Mouse (Mus musculus): ENCODE measurements at regions not wholly inside any gene's neighbourhood (a gene's known extent, or its start where the extent isn't known, plus 50 kb on each side); places are given as distances from the start of the nearest gene placed in this dataset.

DNA sequence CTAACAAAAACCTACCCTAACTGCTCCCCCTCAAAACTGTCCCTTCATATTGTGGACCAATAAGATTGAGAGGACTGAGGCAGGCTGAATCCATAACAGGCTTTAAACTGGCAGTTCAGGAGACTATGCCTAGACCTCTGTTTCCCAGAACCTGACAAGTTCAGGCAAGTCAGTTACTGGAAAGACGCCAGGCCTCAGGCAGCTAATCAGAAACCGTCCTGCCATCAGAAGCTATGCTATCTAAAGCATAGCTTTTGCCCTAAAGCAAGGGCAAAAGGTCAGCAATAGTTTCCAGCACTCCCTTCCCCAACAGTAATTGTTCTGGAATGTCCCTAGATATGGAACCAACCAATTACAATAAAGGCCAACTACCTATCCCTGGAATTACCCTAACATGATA is 273.0 kb downstream of the Bche start:
- no peak for TF ChIP-seq ZC3H11A (IDR thresholded peaks at IDR 0.05; ENCODE audit: borderline replicate concordance, low read depth, low read length)
- in situ Hi-C loops (cut with MboI; ENCODE audit: low sequenced_read_pairs in 2 of 2, unreplicated experiment in 2 of 2): no loop called here
- Histone ChIP-seq H3K4me1 (ENCODE audit: control insufficient read depth in 2 of 2, insufficient read depth in 2 of 2, low read length in 2 of 2, poor library complexity in 1 of 2) (peaks cover 0 to 2% of the 10 kb centered on the region in 2 experiments; a peak in 1 of 4 replicates), H3K4me3 (ENCODE audit: insufficient read depth in 1 of 2, low read depth in 1 of 2, low read length in 2 of 2, poor library complexity in 1 of 2, severe bottlenecking in 1 of 2) (no peak overlapping the region), H3K9ac (ENCODE audit: insufficient read depth, low read depth, low read length, poor library complexity, severe bottlenecking) (no peak overlapping the region), H3K9me3 (ENCODE audit: control insufficient read depth, insufficient read depth, low read depth, low read length) (peaks cover 2% of the 10 kb centered on the region), H3K27ac (ENCODE audit: insufficient read depth, low read depth, low read length, poor library complexity, severe bottlenecking) (peak overlapping the region; percentile 25), H3K36me3 (ENCODE audit: control insufficient read depth, insufficient read depth, low read length, poor library complexity, severe bottlenecking) (no peaks in the 10 kb centered on the region)
- no peak for DNase-seq (ENCODE audit: low read depth, low spot score)

DNA sequence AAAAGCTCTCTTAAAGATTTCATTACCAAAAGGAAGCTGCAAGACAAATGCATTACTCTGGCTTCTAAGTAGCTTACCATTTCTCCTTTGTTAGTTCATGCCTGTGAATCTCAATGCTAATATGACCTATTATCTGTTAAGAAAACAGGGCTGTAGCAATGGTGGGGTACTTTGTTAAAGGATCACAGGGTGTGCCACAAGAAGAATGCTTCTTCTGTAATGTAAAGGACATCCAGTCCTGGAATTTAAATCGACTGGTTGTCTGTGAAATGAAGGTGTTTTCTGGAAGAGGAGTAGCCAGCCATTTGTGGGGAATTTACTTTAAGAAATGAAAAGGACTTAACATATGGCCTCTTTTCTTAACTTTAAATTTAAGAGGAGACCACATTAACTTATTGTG is 273.9 kb downstream of the Bche start:
- peaks cover 0 to 2% of the 10 kb centered on the region in 2 experiments; a peak in 1 of 4 replicates for H3K4me1 ChIP-seq (ENCODE audit: control insufficient read depth in 2 of 2, insufficient read depth in 2 of 2, low read length in 2 of 2, poor library complexity in 1 of 2)
- no peak overlapping the region for H3K4me3 ChIP-seq (ENCODE audit: insufficient read depth in 1 of 2, low read depth in 1 of 2, low read length in 2 of 2, poor library complexity in 1 of 2, severe bottlenecking in 1 of 2)
- H3K9me3 ChIP-seq (ENCODE audit: control insufficient read depth, insufficient read depth, low read depth, low read length): peaks cover 2% of the 10 kb centered on the region
- H3K36me3 ChIP-seq (ENCODE audit: control insufficient read depth, insufficient read depth, low read length, poor library complexity, severe bottlenecking): no peaks in the 10 kb centered on the region
- peak; percentile 65; the same call in 1 of the 2 replicates for TF ChIP-seq ZNF384 (IDR thresholded peaks at IDR 0.05; ENCODE audit: low read depth, low read length)
- TF ChIP-seq ZC3H11A (IDR thresholded peaks at IDR 0.05; ENCODE audit: borderline replicate concordance, low read depth, low read length): no peak
- in situ Hi-C loops (cut with MboI; ENCODE audit: low sequenced_read_pairs in 2 of 2, unreplicated experiment in 2 of 2): no loop called here
- no peak overlapping the region for H3K9ac ChIP-seq (ENCODE audit: insufficient read depth, low read depth, low read length, poor library complexity, severe bottlenecking)
- peak; percentile 41 for DNase-seq (ENCODE audit: low read depth, low spot score)
- no peak overlapping the region for H3K27ac ChIP-seq (ENCODE audit: insufficient read depth, low read depth, low read length, poor library complexity, severe bottlenecking)

DNA sequence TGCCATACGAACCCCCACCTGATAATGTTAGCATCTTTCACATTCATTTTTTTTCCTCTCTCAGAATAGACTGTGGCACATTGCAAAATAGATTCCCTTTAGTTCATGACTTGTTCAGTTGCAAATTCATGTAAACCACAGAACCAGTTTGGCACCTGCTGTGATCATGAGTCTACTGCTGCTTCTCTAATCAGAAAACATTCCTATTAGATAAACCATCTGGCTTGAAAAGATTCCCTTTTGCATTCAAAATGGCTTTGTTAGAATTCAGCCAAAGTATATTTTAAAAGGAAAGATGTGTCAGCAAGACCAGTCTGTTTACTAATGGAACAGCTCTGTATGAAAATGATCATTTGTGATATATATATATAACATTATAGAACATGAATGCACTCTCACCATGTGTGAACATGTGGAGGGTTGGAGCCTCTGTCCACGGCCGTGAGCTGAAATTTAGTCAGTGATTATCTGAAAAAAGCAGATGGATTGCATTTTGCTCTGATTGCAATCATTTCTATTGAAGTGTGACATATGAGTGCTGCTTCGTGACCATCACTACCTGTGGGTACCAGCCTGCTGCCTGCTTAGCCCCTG is 298.2 kb downstream of the Bche start:
- in situ Hi-C loops (cut with MboI; ENCODE audit: low sequenced_read_pairs in 2 of 2, unreplicated experiment in 2 of 2): no loop called here
- no peak overlapping the region for H3K4me3 ChIP-seq (ENCODE audit: insufficient read depth in 1 of 2, low read depth in 1 of 2, low read length in 2 of 2, poor library complexity in 1 of 2, severe bottlenecking in 1 of 2)
- no peak overlapping the region for H3K9ac ChIP-seq (ENCODE audit: insufficient read depth, low read depth, low read length, poor library complexity, severe bottlenecking)
- DNase-seq (ENCODE audit: low read depth, low spot score): no peak
- H3K9me3 ChIP-seq (ENCODE audit: control insufficient read depth, insufficient read depth, low read depth, low read length): no peaks in the 10 kb centered on the region
- H3K36me3 ChIP-seq (ENCODE audit: control insufficient read depth, insufficient read depth, low read length, poor library complexity, severe bottlenecking): no peaks in the 10 kb centered on the region
- no peak for TF ChIP-seq MAFK (IDR thresholded peaks at IDR 0.05; ENCODE audit: insufficient read depth, low read depth, low read length)
- TF ChIP-seq ZNF384 (IDR thresholded peaks at IDR 0.05; ENCODE audit: low read depth, low read length): no peak
- TF ChIP-seq ZC3H11A (IDR thresholded peaks at IDR 0.05; ENCODE audit: borderline replicate concordance, low read depth, low read length): no peak
- no peak for TF ChIP-seq HCFC1 (IDR thresholded peaks at IDR 0.05; ENCODE audit: borderline replicate concordance, insufficient read depth, low read length)
- no peak for TF ChIP-seq CHD2 (IDR thresholded peaks at IDR 0.05; ENCODE audit: low read depth, low read length)
- H3K27ac ChIP-seq (ENCODE audit: insufficient read depth, low read depth, low read length, poor library complexity, severe bottlenecking): no peak overlapping the region
- H3K4me1 ChIP-seq (ENCODE audit: control insufficient read depth in 2 of 2, insufficient read depth in 2 of 2, low read length in 2 of 2, poor library complexity in 1 of 2): no peaks in the 10 kb centered on the region

DNA sequence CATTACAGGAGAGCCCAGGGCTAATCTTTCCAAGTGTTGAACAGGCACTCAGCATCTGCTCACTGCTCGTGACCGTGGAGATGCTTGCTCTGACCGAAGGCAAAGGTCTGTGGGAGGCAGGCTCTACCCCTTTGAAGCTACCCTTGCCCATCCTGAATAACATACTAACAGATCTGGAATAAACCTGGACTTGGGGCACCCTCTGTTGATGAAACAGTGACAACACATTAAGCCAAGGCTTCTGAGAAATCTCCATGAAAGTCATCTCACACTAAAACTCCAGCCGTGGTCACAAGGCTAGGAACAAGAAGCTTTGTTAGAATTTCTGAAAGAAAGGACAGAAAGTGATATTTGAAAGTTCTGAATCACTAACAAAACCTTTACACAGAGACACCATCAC is 306.8 kb downstream of the Bche start:
- TF ChIP-seq MAFK (IDR thresholded peaks at IDR 0.05; ENCODE audit: insufficient read depth, low read depth, low read length): no peak
- TF ChIP-seq ZNF384 (IDR thresholded peaks at IDR 0.05; ENCODE audit: low read depth, low read length): no peak
- no peak for DNase-seq (ENCODE audit: low read depth, low spot score)

DNA sequence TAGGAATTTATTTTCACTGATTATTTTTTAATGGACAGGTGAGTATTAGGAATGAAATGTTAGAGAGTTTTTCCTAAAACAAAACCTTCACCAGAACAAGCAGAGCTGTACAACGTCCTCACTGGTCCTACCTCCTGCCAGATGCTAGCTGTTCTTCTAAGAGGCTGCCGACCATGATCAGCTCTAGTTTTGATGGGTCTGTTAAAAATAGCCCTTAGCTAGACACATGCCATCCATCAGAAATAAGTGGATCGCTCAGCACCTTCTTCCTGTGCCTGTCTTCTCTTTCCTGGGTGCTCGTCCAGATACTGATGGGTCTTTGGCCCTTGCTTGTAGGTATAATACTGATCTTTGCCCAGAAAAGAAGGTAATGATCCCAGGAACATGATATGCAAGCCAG is 312.4 kb downstream of the Bche start:
- in situ Hi-C loops (cut with MboI; ENCODE audit: low sequenced_read_pairs in 2 of 2, unreplicated experiment in 2 of 2): no loop called here
- TF ChIP-seq HCFC1 (IDR thresholded peaks at IDR 0.05; ENCODE audit: borderline replicate concordance, insufficient read depth, low read length) (no peak), ZNF384 (IDR thresholded peaks at IDR 0.05; ENCODE audit: low read depth, low read length) (no peak), ZC3H11A (IDR thresholded peaks at IDR 0.05; ENCODE audit: borderline replicate concordance, low read depth, low read length) (no peak), MAFK (IDR thresholded peaks at IDR 0.05; ENCODE audit: insufficient read depth, low read depth, low read length) (no peak), CHD2 (IDR thresholded peaks at IDR 0.05; ENCODE audit: low read depth, low read length) (no peak)
- H3K9me3 ChIP-seq (ENCODE audit: control insufficient read depth, insufficient read depth, low read depth, low read length): no peaks in the 10 kb centered on the region
- H3K27ac ChIP-seq (ENCODE audit: insufficient read depth, low read depth, low read length, poor library complexity, severe bottlenecking): no peak overlapping the region
- no peak overlapping the region for H3K9ac ChIP-seq (ENCODE audit: insufficient read depth, low read depth, low read length, poor library complexity, severe bottlenecking)
- no peak overlapping the region for H3K4me3 ChIP-seq (ENCODE audit: insufficient read depth in 1 of 2, low read depth in 1 of 2, low read length in 2 of 2, poor library complexity in 1 of 2, severe bottlenecking in 1 of 2)
- H3K36me3 ChIP-seq (ENCODE audit: control insufficient read depth, insufficient read depth, low read length, poor library complexity, severe bottlenecking): no peaks in the 10 kb centered on the region
- no peak for DNase-seq (ENCODE audit: low read depth, low spot score)
- no peaks in the 10 kb centered on the region for H3K4me1 ChIP-seq (ENCODE audit: control insufficient read depth in 2 of 2, insufficient read depth in 2 of 2, low read length in 2 of 2, poor library complexity in 1 of 2)

More for the DNA sequence above, 306.8 kb downstream of the Bche start:
- no peaks in the 10 kb centered on the region for H3K4me1 ChIP-seq (ENCODE audit: control insufficient read depth in 2 of 2, insufficient read depth in 2 of 2, low read length in 2 of 2, poor library complexity in 1 of 2)
- no peaks in the 10 kb centered on the region for H3K9me3 ChIP-seq (ENCODE audit: control insufficient read depth, insufficient read depth, low read depth, low read length)
- H3K4me3 ChIP-seq (ENCODE audit: insufficient read depth in 1 of 2, low read depth in 1 of 2, low read length in 2 of 2, poor library complexity in 1 of 2, severe bottlenecking in 1 of 2): no peak overlapping the region
- no peaks in the 10 kb centered on the region for H3K36me3 ChIP-seq (ENCODE audit: control insufficient read depth, insufficient read depth, low read length, poor library complexity, severe bottlenecking)
- in situ Hi-C loops (cut with MboI; ENCODE audit: low sequenced_read_pairs in 2 of 2, unreplicated experiment in 2 of 2): no loop called here
- H3K27ac ChIP-seq (ENCODE audit: insufficient read depth, low read depth, low read length, poor library complexity, severe bottlenecking): no peak overlapping the region
- H3K9ac ChIP-seq (ENCODE audit: insufficient read depth, low read depth, low read length, poor library complexity, severe bottlenecking): no peak overlapping the region

All from ES-E14 (cell line).